Mouse (Mus musculus) gastrocnemius, postnatal 10 days (tissue): Measurements from ENCODE around the gene Kcnj12. TPM values are rescaled to one million over a fixed set of nuclear protein-coding genes. Genes with fewer than 3 reads are reported as not detected.

ENCODE experiments used
- DNase-seq: peaks from one replicate; pipeline ENCODE4 v3.0.0; 2021; ENCODE audit warnings: mixed read lengths
- total RNA-seq, 2 experiments: library from RNA; stranded (reverse); gene quantifications; 2 replicates each; pipeline ENCODE4 v1.2.3; 2021

Kcnj12 gene
- total RNA-seq, 2 experiments from 2014 or later, result 21.6 to 33.9 TPM

DNA sequence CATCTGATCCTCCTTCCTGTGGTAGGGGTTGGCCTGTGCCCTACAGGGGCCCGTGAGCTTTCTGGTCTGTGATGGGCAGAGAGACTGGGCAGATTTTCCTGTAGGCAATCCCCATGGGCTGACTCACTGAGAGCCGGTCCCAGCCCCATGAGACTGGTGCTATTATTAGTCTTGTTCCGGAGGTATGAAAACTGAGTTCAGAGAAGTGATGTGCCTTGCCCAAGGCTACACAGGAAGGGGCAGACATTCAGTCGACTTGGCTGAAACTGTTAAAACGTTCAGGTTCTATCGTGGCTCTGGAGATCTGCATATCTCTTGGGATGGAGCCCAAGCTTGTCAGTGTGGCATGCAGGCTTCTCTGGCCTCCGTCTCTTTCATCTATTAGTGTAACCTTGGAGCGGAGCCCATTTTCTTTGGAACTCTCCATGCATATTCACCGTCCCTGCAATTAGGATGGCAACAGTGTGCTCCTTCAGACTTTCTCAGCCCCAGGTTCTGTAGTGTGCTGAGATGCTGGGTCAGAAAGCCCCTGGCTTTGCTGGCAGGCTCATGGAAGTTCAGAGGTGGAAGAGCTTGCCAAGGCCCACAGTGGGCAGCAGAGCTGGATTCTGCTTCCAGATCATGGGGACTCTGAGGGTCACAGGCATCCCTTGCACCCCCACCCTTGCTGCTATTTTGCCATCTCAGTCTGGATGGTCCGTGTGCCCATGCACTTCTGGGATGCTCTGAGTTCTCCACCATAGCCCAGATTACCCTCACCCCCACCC is 37.5 kb downstream of the Kcnj12 start:
- DNase-seq, result no peak

DNA sequence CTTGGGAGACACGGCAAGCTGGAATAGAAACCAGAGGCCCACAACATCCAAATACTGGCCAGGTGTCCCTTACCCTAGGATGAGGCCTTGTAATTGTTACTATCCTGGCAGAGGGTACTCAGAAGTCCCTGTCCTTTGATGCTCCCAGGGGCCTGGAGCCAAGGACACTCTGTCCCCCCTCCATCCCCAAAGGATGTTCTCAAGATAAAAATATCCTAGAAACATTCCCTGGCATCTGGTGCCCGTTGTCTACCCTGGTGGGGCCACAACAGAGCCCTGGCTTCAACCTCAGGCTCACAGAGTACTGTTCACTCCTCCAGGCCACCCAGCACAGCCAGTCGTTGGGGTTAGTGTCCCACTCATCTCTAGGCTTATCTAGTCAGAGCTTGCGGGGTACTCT is 38.3 kb downstream of the Kcnj12 start:
- DNase-seq, result no peak

DNA sequence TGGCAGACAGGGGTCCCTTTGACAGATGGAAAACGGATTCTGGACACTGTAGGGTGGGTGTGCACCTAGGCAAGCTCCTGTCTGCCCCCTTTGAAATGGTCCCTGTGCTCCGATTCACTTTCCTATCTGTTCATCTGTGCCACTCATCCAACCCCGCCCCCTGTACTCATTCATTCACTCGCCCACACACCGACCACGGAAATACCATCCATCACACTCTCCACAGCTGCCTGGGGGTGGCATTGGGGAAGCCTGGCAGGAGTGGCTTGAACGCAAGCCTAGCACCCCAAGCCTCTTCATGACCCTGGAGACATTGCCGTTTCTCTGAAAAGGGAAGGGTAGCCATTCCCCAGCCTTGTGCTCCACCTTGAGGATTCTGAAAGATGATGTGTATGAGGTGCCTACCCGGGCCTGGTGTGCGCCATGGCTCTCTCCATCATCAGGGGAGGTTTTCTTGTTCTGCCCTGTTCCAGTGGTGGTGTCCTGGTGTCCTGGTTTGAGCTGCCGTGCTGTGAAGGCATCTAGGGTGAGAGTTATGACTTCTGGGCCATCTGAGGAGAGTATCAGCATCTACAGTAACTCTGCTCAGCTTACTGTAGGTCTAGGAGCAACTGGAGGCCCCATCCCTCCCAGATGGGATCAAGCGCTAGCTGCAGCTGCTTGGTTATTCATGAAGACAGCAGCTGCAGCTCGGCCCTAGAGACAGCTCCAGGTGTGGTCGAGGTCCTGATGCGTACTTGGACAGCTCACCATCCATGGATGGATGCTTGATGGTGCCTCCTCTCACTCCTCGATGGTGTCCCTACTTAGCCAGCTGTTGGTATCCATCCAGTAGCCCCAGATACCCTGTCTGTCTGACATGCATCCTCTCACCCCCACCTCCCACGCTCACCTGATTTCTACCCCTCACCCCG is 40.4 kb downstream of the Kcnj12 start:
- no peak for DNase-seq

DNA sequence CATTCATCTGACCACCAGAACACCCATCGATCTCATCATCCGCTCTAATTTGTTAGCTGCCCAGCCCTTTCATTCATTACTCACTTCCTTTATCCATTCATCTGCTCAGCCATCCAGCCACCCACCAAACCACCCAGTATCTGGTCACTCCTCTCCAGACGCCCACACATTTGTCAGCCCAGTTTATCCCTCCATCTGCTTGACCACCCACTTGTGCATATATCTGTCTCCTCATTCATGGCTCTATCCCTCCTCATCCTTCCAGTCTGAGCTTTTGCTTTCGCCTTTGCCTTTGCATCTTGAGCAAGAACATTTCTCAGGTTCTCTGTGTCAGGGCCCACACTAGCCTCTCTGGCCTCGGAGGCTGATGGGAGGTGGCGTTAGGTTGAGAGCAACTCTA is 41.1 kb downstream of the Kcnj12 start:
- no peak for DNase-seq

DNA sequence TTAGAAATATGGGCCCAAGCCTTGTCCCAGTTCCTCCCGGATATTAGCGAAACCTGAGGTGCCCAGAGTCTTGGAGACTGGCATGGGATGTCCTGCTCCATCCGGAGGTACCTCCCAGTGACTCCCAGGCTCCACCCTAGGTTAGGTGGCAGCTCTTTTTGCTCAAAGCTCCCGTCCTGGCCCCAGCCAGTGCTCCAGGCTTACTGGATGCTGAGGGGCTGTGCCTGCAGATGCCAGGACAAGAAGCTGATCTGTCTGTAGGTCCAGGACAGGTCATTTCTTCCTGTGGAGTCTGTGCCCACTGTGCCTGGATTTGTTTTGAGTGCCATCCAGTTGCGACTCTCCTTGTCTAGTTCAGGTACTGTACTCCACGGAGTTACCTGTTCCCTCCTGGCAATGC is 43.3 kb downstream of the Kcnj12 start:
- DNase-seq, result no peak

DNA sequence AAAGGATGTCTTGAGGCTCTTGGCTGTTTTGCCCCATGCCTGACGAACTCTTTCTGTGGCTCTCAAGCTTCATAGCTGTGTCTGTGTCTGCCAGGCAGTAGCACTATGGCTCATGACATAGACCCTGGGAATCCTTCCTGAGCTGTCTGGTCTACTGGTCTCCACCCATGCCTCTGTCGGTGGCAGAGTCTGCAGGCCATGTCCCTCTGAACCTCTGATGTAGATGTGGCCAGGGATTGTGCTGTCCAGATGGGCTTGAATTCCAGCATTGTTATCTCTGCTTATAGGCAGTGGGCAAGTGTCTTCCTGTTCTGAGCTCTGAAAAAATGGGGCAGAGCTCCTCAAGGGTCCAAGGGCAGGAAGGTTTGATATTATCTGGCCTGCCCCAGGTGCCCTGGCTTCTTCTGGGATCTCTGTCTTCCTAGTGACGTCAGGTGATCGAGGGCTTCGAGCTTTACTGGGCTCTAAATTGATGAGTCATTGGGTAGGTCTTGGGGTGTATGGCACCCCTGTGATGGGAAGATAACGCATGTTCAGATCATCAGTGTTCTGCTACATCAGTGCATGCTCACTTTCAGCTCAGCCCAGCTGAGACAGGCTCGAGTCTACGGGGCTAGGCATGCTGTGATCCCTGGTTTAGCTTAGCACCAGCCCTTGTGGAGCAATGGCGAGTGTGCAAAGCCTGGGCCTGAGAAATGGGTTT is 44.9 kb downstream of the Kcnj12 start:
- DNase-seq, result no peak

DNA sequence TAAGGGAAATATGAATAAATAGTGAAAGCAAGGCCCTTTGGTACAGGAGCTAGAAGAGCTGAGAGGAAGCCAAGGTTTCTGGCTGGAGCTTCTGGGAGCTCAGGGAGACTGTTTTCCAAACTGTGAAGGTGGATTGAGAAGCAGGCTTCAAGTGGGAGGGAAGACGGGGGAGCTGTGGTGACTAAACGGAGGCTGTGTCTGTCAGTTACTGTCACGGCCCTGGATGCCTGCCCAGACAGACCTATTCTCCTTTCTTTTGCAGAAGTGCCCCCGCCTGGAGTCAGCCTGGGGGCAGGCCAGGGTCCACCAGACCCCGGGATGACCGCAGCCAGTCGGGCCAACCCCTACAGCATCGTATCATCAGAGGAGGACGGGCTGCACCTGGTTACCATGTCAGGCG is 46.5 kb downstream of the Kcnj12 start:
- DNase-seq, result no peak

DNA sequence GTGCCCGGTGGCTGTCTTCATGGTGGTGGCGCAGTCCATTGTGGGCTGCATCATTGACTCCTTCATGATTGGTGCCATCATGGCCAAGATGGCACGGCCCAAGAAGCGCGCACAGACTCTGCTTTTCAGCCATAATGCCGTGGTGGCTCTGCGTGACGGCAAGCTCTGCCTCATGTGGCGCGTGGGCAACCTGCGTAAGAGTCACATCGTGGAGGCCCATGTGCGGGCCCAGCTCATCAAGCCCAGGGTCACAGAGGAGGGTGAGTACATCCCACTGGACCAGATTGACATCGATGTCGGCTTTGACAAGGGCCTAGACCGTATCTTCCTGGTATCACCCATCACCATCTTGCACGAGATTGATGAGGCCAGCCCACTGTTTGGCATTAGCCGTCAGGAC is 47.3 kb downstream of the Kcnj12 start:
- DNase-seq, result no peak

DNA sequence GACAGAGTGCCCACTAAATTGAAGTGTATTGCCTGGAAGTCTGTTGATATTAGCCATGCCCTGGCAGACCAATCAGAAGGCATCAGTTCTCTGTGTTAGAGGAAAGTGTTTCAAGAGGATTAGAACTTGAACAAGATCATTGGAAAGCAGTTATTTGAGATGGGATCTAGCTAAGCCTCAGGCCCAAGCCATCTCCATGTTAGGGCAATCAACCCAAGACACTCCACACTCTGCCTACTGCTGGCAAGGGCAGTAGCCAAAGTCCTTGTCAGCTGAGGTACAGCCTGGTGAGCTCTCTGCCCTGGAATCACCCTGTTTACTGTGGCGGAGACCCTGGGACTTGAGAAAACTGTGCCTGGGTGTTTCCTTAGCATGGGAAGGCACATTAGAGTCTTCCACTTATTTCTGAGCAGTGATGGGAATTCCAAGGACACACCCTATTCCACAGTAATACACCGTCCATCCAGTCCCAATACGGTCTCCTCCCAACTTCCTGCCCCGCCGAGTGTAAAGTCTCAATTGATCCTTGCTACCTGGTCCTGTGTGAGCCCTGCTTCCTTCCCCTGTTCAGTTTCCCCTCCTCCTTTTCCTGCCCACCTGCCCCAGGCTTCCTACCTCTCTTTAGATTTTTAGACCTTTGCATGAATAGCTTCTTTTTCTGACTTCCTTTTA is 52.4 kb downstream of the Kcnj12 start:
- no peak for DNase-seq

DNA sequence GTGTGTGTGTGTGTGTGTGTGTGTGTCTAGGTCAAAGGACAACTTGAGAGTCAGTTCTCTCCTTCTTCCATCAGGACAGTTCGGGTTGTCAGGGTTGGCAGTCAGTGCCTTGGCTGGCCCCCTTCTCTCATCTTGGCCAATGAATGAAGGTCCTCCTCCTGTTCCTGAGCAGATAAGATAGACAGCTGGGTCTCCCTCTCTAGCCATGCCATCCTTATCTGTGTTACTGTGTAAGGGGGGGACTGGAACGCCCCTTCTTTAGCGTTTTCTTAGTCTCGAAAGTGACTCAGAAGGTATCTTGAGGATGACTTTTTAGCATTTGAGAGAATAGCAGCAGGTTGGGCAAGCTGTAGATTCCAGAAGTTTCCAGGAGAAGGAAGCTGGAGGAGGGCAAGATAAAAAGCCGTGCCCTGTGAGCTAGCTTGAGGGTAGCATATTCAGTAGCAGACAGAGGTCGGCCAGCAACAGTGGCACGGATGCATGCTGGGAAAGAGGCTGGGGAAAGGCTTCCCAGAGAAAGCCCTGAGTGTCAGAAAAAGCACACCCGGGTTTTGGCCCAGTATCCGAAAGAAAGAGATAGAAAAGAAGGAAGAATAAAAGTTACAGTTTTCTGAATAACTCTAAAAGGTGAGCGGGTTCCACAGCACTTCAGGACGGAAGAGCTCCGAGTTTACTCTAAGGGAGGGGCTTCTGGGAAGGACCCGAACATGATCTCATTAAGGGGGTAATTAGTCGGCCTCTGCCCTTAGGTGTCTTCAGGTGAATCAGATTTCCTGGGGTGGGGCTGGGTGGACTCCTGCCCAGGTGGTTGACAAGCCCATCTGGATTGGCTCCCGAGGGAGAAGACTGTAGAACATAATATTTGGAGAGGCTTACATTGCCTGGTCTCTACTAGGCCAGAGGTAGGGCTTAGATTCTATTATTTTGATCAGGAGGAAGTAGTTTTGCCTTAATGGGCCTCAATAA is 53.3 kb downstream of the Kcnj12 start:
- no peak for DNase-seq

DNA sequence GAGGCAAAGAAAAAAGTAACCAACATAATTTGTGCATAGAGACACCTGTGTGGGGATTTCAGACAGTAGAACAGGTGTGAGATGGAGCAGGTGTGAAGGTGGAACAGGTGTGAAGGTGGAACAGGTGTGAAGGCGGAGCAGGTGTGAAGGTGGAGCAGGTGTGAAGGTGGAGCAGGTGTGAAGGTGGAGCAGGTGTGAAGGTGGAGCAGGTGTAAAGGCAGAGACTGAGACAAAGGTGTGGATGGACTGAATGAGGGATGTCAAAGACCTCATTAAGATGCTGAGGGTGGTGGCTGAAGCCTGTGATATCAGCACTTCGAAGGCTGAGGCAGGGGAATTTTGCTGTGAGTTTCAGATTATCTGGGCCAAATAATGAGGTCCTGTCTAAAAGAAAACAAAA is 59.3 kb downstream of the Kcnj12 start:
- no peak for DNase-seq

DNA sequence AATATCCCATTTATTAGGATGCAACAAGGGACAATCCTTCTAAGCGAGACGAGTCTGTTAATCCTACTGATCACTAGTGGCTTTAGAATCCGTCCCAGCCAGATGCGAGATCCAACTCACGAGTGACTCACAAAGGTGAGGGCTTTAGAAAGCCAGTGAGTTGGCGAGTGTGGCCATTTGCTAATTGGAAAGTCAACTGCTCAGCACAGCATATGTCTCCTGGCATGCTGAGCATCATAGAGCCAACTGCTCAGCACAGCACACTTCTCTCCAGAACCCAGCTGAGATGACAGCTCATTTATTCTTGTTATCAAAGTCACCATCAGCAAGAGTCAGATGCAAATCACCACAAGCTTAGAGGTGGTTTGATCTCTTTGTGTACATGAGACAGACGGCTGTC is 67.8 kb downstream of the Kcnj12 start:
- no peak for DNase-seq

DNA sequence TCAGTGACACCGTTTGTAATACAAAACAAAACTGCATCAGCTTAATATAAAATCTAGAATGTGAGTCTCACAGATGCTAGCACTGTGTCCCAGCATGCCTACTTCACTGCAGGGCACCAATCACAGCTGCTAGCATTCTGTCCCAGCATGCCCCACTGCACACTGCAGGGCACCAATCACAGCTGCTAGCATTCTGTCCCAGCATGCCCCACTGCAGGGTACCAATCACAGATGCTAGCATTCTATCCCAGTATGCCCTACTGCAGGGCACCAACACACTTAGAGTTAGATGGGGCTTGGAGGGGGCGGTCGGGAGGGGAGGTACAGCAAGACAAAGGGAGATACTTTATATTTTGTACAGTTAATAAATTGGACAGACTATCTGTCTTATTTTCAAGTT is 68.8 kb downstream of the Kcnj12 start:
- no peak for DNase-seq

DNA sequence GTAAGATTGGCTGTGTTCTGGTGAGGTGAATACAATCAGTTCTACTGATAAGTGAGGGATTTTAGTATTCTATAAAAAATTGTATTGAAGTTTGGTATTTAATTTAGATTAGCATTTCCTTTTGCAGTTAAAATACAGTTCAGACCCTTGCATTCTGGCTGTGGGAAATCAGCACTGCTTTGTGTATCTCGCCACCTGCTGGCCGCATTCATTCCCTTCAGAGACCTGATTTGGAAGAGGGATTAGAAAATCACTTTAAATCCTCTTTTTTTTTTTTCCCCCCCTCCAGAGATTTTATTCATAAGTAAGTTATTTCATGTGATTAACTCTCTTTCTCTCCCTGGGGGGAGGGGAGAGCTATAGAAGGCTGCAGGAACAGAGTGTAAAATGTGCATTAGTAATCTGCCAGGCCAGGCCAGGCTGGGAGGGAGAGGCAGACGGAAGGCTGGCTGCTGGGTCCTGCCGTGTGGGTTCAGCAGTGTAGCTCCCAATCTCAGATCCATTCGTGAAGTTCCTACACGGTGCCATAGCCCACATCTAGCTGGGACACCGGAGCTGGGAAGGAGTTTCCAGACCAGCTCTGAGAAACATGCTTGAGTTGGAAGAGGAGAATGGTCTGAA is 69.4 kb downstream of the Kcnj12 start:
- peak; percentile 78 for DNase-seq

DNA sequence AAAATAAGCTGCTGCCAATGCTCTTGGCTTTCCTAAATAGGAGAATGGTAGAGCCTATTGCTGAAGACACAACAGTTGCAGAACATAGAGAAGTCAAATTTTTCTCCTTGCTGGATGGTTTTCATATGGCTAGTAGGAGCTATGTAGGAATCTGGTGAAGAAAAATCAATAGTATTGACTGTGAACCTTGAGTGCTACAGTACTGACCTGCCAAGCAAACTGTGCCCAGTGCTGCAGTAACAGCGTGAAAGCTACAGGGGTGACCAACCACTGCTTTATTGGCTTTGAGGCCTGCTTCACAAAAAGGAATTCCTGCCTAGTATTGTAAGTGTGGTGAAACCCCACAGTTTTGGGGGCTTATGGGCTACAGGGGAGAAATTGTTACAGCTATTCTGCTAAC is 75.7 kb downstream of the Kcnj12 start:
- no peak for DNase-seq

DNA sequence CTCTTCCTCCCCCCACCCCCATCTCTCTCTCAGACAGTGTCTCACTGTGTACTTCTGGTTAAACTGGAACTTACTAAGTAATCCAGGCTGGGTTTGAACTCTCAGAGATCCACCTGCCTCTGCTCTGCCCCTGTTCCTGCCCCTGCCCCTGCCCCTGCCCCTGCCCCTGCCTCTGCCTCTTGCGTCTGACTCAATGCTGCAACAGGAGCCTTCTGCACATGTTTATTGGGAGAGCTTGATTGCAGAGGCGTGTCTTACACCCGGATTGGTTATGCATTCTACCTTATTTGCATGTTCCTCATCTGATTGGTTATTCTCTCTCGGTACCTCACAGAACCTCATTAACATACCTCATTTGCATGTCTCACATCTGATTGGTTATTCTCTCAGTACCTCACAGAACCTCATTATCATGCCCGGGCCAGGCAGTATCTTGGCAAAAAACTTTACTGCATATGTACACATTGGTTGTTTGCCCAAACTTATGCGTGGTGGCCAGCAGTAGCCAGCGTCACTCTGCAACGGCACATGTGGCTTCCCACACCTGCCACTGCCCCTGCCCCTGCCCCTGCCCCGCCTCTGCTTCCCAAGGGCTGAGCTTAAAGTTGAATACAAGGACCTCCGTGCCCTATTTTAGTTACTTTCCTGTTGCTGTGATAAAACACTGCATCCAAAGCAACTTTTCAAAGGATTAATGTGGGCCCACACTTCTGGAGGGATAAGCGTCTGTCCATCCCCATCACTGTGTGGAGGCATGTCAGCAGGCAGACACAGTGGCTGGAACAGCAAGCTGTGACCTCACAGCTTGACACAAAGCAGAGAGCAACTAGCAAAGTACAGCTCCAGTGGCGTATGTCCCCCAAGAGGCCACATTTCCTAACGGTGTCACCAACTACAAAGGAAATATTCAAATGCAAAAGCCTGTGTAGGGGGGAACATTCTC is 80.3 kb downstream of the Kcnj12 start:
- DNase-seq, result no peak

DNA sequence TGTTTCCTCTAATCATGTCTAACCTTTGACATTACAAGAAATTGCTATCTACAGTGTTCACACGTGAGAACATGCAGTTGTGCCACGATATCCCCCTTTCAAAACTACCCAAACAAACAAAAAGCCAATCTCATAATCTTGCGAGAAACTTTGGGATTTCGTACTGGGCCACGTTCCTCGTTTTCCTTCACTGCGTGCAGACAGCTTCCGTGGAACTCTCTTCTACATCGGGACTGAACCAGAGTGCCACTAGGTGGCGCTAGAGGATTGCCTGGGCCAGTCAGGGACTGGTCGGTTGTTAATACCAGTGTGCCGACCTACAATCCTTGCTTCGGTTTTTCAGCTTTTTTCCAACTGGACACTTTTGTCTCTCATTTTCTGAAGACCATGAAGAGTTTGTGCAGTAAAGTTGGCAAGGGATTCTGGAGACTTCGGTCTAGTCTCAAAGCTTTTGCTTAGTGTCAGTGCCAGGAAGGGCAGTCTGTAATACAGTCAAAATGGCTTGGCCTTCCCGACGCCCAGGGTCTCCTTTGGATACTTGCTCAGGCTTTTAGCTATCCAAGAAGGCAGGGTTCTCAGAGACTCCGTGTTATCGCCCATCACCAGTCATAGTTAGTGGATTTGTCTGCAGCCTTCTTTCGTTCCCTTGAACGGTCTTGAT is 82.0 kb downstream of the Kcnj12 start:
- peak; percentile 92 for DNase-seq

DNA sequence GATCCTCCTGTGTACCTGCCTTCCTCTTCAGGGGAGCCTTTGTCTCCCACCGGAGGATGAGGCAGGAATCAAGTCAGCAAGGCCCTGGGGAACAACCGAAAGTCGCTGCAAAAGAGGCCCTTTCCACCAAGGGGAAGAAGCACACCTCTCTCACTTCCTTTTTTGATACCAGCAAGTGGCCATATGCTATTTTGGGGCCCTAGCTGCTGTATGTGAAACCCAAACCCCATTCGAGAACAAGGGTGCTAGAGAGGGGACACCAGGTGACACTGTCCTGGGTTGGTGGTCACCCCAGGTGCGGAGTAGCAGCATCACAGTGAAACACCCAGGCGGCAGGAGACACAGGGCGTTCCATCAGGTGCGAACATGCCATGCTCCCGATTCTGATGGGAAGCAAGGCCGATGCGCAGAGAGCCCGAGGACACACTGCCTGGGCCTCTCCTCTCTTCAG is 86.6 kb downstream of the Kcnj12 start:
- DNase-seq, result no peak

DNA sequence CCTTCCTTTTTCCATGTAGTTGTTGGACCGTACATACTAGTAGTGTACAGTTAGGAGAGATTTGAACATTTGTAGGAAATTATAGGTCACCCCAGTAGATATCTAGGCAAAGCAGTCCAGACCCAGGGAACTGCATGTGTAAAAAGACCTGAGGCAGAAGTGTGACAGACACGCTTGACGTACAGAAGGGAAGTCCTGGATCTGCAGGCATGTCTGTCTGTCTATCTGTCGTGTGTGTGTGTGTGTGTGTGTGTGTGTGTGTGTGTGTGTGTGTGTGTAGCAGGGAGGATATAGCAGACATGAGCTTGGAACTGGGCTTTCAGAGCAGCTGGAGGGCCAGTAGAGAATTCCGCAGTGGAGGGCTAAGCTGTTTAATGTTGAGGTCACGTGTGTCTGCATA is 87.3 kb downstream of the Kcnj12 start:
- no peak for DNase-seq
